Comparison of ENCODE assay signal across 8 mouse cellular contexts in genomic region chr7:35553751-35554604, GRCm38 (mm10). TPM values are rescaled to one million over a fixed set of nuclear protein-coding genes. Genes with fewer than 3 reads are reported as not detected.
DNase-seq lines count a peak whose midpoint lies in the region; ATAC-seq and TF ChIP-seq lines count a peak whose summit lies in the region.
"Had no signal": no experiment of that assay in that cellular context is flagged by ENCODE, and none has a peak within 500 bp of the region (broad histone marks: within the 10 kb centered on the region; RNA-seq: fewer than 3 reads in every experiment).

No protein-coding gene starts in this region.

- H3K36me3 ChIP-seq in C2C12 (ENCODE audit: control insufficient read depth, insufficient read depth), result peaks cover 18% of the 10 kb centered on the region
- peaks cover 17% of the 10 kb centered on the region for H3K36me3 ChIP-seq in hindbrain, embryonic 15.5 days
- H3K36me3 ChIP-seq in midbrain, embryonic 11.5 days (ENCODE audit: control insufficient read depth, insufficient read depth, low read length), result peaks cover 3% of the 10 kb centered on the region; the same call in 1 of the 2 replicates
- H3K36me3 ChIP-seq in splenic B cell, adult 2 months (ENCODE audit: control insufficient read depth, insufficient read depth, low read length, poor library complexity, severe bottlenecking), result 0 out of 2 replicates have a peak, but pooled peaks cover 2% of the 10 kb centered on the region

- TF ChIP-seq CTCF in C2C12 (IDR thresholded peaks at IDR 0.05; ENCODE audit: control insufficient read depth, insufficient read depth, insufficient read length), result no peak

- peak overlapping the region; percentile 96; the same call in 1 of the 2 replicates for H3K9ac ChIP-seq in hindbrain, embryonic 15.5 days
- no peak overlapping the region for H3K9ac ChIP-seq in midbrain, embryonic 11.5 days (ENCODE audit: low read length)

- H3K27me3 ChIP-seq in C2C12 (ENCODE audit: control insufficient read depth, insufficient read depth, insufficient read length), result no peaks in the 10 kb centered on the region
- H3K27me3 ChIP-seq in hindbrain, embryonic 15.5 days, result no peaks in the 10 kb centered on the region
- no peaks in the 10 kb centered on the region for H3K27me3 ChIP-seq in midbrain, embryonic 11.5 days (ENCODE audit: control insufficient read depth, insufficient read depth, low read length)
- H3K27me3 ChIP-seq in splenic B cell, adult 2 months (ENCODE audit: control insufficient read depth, insufficient read depth, low read length, poor library complexity, severe bottlenecking), result no peaks in the 10 kb centered on the region

- ATAC-seq in hindbrain, embryonic 15.5 days (ENCODE audit: low FRiP score, low read depth), result no peak
- ATAC-seq in midbrain, embryonic 11.5 days (ENCODE audit: low FRiP score), result no peak

- H3K79me2 ChIP-seq in C2C12 (ENCODE audit: control insufficient read depth, insufficient read depth), result no peaks in the 10 kb centered on the region

- H3ac ChIP-seq in C2C12 (ENCODE audit: control insufficient read depth, insufficient read length, low read depth), result peak overlapping the region; percentile 40

- no peaks in the 10 kb centered on the region for H3K9me3 ChIP-seq in hindbrain, embryonic 15.5 days
- no peaks in the 10 kb centered on the region for H3K9me3 ChIP-seq in midbrain, embryonic 11.5 days (ENCODE audit: control insufficient read depth, low read length)

- H3K27ac ChIP-seq in hindbrain, embryonic 15.5 days (replicated peaks), result peak overlapping the region; percentile 96; the same call in 1 of the 2 replicates
- no peak overlapping the region for H3K27ac ChIP-seq in midbrain, embryonic 11.5 days (ENCODE audit: low read depth, low read length)

- H3K79me3 ChIP-seq in C2C12 (ENCODE audit: low read depth), result peaks cover 3% of the 10 kb centered on the region

- peak overlapping the region; percentile 56 for H3K4me3 ChIP-seq in C2C12 (ENCODE audit: insufficient read depth, poor library complexity, severe bottlenecking)
- peak overlapping the region; percentile 66 for H3K4me3 ChIP-seq in hindbrain, embryonic 15.5 days
- H3K4me3 ChIP-seq in midbrain, embryonic 11.5 days (ENCODE audit: low read depth, low read length), result peak overlapping the region; percentile 66; the same call in 1 of the 2 replicates

- 62% methylated on average over 10 of the region's 10 CpGs for WGBS in hindbrain, embryonic 15.5 days
- 62% methylated on average over 10 of the region's 10 CpGs for WGBS in midbrain, embryonic 11.5 days

- peak; percentile 32 for DNase-seq in MN1 (ENCODE audit: low spot score)
- peak; percentile 49 for DNase-seq in embryo, embryonic 11 days
- DNase-seq in left cerebral cortex, adult 8-10 months (ENCODE audit: low spot score in 2 of 2), result peak; percentile 11
- peak; percentile 83 for DNase-seq in midbrain, embryonic 11.5 days (ENCODE audit: low spot score, missing footprints)
- peak; percentile 61 for DNase-seq in splenic B cell, adult 2 months (ENCODE audit: low read depth, low spot score)

- H3K4me2 ChIP-seq in hindbrain, embryonic 15.5 days, result peak overlapping the region; percentile 89
- peak overlapping the region; percentile 94 for H3K4me2 ChIP-seq in midbrain, embryonic 11.5 days

- H3K4me1 ChIP-seq in hindbrain, embryonic 15.5 days (replicated peaks), result peaks cover 20% of the 10 kb centered on the region
- H3K4me1 ChIP-seq in midbrain, embryonic 11.5 days (ENCODE audit: control insufficient read depth, insufficient read depth, low read length), result peaks cover 6% of the 10 kb centered on the region; the same call in 1 of the 2 replicates

TF ChIP-seq in C2C12, 6 proteins besides CTCF, POLR2A, EP300 and RAD21:
- TF ChIP-seq USF1 (IDR thresholded peaks at IDR 0.05; ENCODE audit: low read depth) (no peak), CEBPB (IDR thresholded peaks at IDR 0.05; ENCODE audit: low read depth) (no peak), MAX (IDR thresholded peaks at IDR 0.05) (no peak), MYOG (IDR thresholded peaks at IDR 0.05; ENCODE audit: control insufficient read depth, extremely low read depth, insufficient read length) (no peak), FOSL1 (IDR thresholded peaks at IDR 0.05; ENCODE audit: insufficient read depth, low read length, poor library complexity, severe bottlenecking) (no peak), MYOD1 (IDR thresholded peaks at IDR 0.05; ENCODE audit: control insufficient read depth, insufficient read length, low read depth) (no peak)

RNA-seq across cellular contexts. Expression of gene Nudt19, which starts 2.1 kb away (rescaled TPM):
- 33.9 TPM for polyA plus RNA-seq in C2C12 (2012; fragmentation: generic; extraction: Trizol)
- 99.8 and 99.9 TPM in 2 replicates for polyA plus RNA-seq in hindbrain, embryonic 15.5 days (2015; fragmentation: Nextera tagmentation; extraction: Ambion mirVana)
- 10 to 100 TPM; 66.3 to 76.5 (median 70.4) TPM for total RNA-seq in left cerebral cortex, adult 8-10 months (2022)
- 43.2 and 46.1 TPM in 2 replicates for polyA plus RNA-seq in midbrain, embryonic 11.5 days (2014; fragmentation: Nextera tagmentation; extraction: Ambion mirVana)

RNA-seq across cellular contexts. Expression of gene Tdrd12, which starts 16.4 kb away (rescaled TPM):
- polyA plus RNA-seq in C2C12 (2012; fragmentation: generic; extraction: Trizol), result not detected
- polyA plus RNA-seq in hindbrain, embryonic 15.5 days (2015; fragmentation: Nextera tagmentation; extraction: Ambion mirVana), result 0.73 and 1.1 TPM in 2 replicates
- under 1 TPM in 3 of 4 experiments, not detected in 1; 0.52 to 0.80 (median 0.57) TPM for total RNA-seq in left cerebral cortex, adult 8-10 months (2022)
- polyA plus RNA-seq in midbrain, embryonic 11.5 days (2014; fragmentation: Nextera tagmentation; extraction: Ambion mirVana), result 0.11 TPM in 2 replicates
- total RNA-seq: hematopoietic stem cell, adult 5-6 weeks had no signal

RNA-seq across cellular contexts. Expression of gene Rgs9bp, which starts 31.4 kb away (rescaled TPM):
- polyA plus RNA-seq in C2C12 (2012; fragmentation: generic; extraction: Trizol), result 0.02 TPM
- polyA plus RNA-seq in hindbrain, embryonic 15.5 days (2015; fragmentation: Nextera tagmentation; extraction: Ambion mirVana), result 0.03 and 0.14 TPM in 2 replicates
- under 1 TPM; 0.34 to 0.53 (median 0.36) TPM for total RNA-seq in left cerebral cortex, adult 8-10 months (2022)
- 0.11 and 0.45 TPM in 2 replicates for polyA plus RNA-seq in midbrain, embryonic 11.5 days (2014; fragmentation: Nextera tagmentation; extraction: Ambion mirVana)

RNA-seq across cellular contexts. Expression of gene Ankrd27, which starts 32.1 kb away (rescaled TPM):
- polyA plus RNA-seq in C2C12 (2012; fragmentation: generic; extraction: Trizol), result 19.5 TPM
- 19.0 and 20.2 TPM in 2 replicates for polyA plus RNA-seq in hindbrain, embryonic 15.5 days (2015; fragmentation: Nextera tagmentation; extraction: Ambion mirVana)
- 10 to 100 TPM; 34.4 to 40.6 (median 39.1) TPM for total RNA-seq in left cerebral cortex, adult 8-10 months (2022)
- polyA plus RNA-seq in midbrain, embryonic 11.5 days (2014; fragmentation: Nextera tagmentation; extraction: Ambion mirVana), result 27.0 and 31.0 TPM in 2 replicates

Comparison
In these comparisons a context has a peak if more than half of its experiments do, and no peak if none do; other contexts are left out.
1. DNase-seq: peak in every context shown above with its lines; median percentile 83 in midbrain, embryonic 11.5 days; 61 in splenic B cell, adult 2 months; 49 in embryo, embryonic 11 days; 32 in MN1; 11 in left cerebral cortex, adult 8-10 months.